Mouse (Mus musculus) MEL (cell line): ENCODE measurements around the gene Grwd1. TPM values are rescaled to one million over a fixed set of nuclear protein-coding genes. Genes with fewer than 3 reads are reported as not detected.

Experiments
- DNase-seq: peaks from one replicate; pipeline ENCODE4 v3.0.0; 2011; ENCODE audit warnings: low read depth, low spot score
- H3K27ac ChIP-seq: 2 replicates; pipeline ENCODE4 v1.5.1; 2012; ENCODE audit warnings: low read depth, mild to moderate bottlenecking, control low read depth, low read length, moderate library complexity; ENCODE audit not compliant: control insufficient read depth
- H3K27me3 ChIP-seq, 2 experiments: fragments of 150-350 bp in 1 of 2; sonication (generic) in 1 of 2; 2 replicates each; pipeline ENCODE4 v1.6.1; 2012; ENCODE audit warnings: low read length in 2 of 2, mild to moderate bottlenecking in 2 of 2, improper control_type of control experiment in 1 of 2, moderate library complexity in 1 of 2; ENCODE audit not compliant: insufficient read depth in 2 of 2, control insufficient read depth in 1 of 2
- H3K36me3 ChIP-seq, 2 experiments: 2 replicates each; pipeline ENCODE4 v1.6.1; 2012 to 2014; ENCODE audit warnings: low read length in 2 of 2, improper control_type of control experiment in 1 of 2, inconsistent platforms in 1 of 2, mild to moderate bottlenecking in 1 of 2; ENCODE audit not compliant: insufficient read depth in 2 of 2, control insufficient read depth in 1 of 2
- H3K4me1 ChIP-seq, 2 experiments: fragments of 150-350 bp in 1 of 2; sonication (generic) in 1 of 2; 2 replicates each; pipeline ENCODE4 v1.6.1; 2012; ENCODE audit warnings: low read length in 2 of 2, improper control_type of control experiment in 1 of 2, mild to moderate bottlenecking in 1 of 2; ENCODE audit not compliant: insufficient read depth in 2 of 2, control insufficient read depth in 1 of 2
- H3K4me3 ChIP-seq, 2 experiments: fragments of 150-350 bp in 1 of 2; sonication (generic) in 1 of 2; 2 replicates each; pipeline ENCODE4 v1.5.1; 2012; ENCODE audit warnings: low read depth in 2 of 2, low read length in 2 of 2, mild to moderate bottlenecking in 2 of 2, moderate library complexity in 2 of 2, control low read depth in 1 of 2, improper control_type of control experiment in 1 of 2; ENCODE audit not compliant: control insufficient read depth in 1 of 2, insufficient read depth in 1 of 2
- H3K79me2 ChIP-seq: 2 replicates; pipeline ENCODE4 v1.6.1; 2012; ENCODE audit warnings: mild to moderate bottlenecking, low read length, moderate library complexity; ENCODE audit not compliant: control insufficient read depth, poor library complexity, insufficient read depth
- H3K9ac ChIP-seq: 2 replicates; pipeline ENCODE4 v1.6.1; 2012; ENCODE audit warnings: low read depth, mild to moderate bottlenecking, control low read depth, low read length, moderate library complexity; ENCODE audit not compliant: control insufficient read depth, poor library complexity, severe bottlenecking
- H3K9me3 ChIP-seq: fragments of 150-350 bp; sonication (generic); replicated peaks from 2 replicates; pipeline ENCODE4 v1.6.1; 2012; ENCODE audit warnings: mild to moderate bottlenecking, low read length, improper control_type of control experiment, moderate library complexity; ENCODE audit not compliant: insufficient read depth
- CHD1 ChIP-seq: IDR thresholded peaks from 2 replicates; pipeline ENCODE4 v1.6.1; 2012; ENCODE audit warnings: low read depth, mild to moderate bottlenecking, inconsistent platforms, low read length, improper control_type of control experiment
- CHD2 ChIP-seq: IDR thresholded peaks from 2 replicates; pipeline ENCODE4 v1.6.1; 2011; ENCODE audit warnings: low read length, improper control_type of control experiment
- CTCF ChIP-seq, 3 experiments: IDR thresholded peaks in 2 of 3; conservative IDR thresholded peaks in 1 of 3; 2 replicates each; pipeline ENCODE4 v1.5.1; 2011 to 2012; ENCODE audit warnings: low read length in 3 of 3, low read depth in 2 of 3, mild to moderate bottlenecking in 2 of 3, improper control_type of control experiment in 1 of 3, inconsistent platforms in 1 of 3, mixed read lengths in 1 of 3, moderate library complexity in 1 of 3; ENCODE audit not compliant: control insufficient read depth in 1 of 3, insufficient read depth in 1 of 3, poor library complexity in 1 of 3, severe bottlenecking in 1 of 3
- ELF1 ChIP-seq: IDR thresholded peaks from 2 replicates; pipeline ENCODE4 v1.6.1; 2014; ENCODE audit warnings: low read depth, mild to moderate bottlenecking, inconsistent platforms, low read length, improper control_type of control experiment, moderate library complexity
- EP300 ChIP-seq, 2 experiments: IDR thresholded peaks; 2 replicates each; pipeline ENCODE4 v1.6.1; 2011; ENCODE audit warnings: improper control_type of control experiment in 2 of 2, low read length in 2 of 2, low read depth in 1 of 2, mild to moderate bottlenecking in 1 of 2
- ETS1 ChIP-seq: IDR thresholded peaks from 2 replicates; pipeline ENCODE4 v1.6.1; 2012; ENCODE audit warnings: low read depth, mild to moderate bottlenecking, inconsistent platforms, low read length, improper control_type of control experiment, moderate library complexity
- GABPA ChIP-seq: IDR thresholded peaks from 2 replicates; pipeline ENCODE4 v1.6.1; 2012; ENCODE audit warnings: low read depth, mild to moderate bottlenecking, inconsistent platforms, low read length, improper control_type of control experiment, moderate library complexity
- GATA1 ChIP-seq: IDR thresholded peaks from 2 replicates; pipeline ENCODE4 v1.6.1; 2011; ENCODE audit warnings: low read depth, low read length, improper control_type of control experiment
- HCFC1 ChIP-seq: IDR thresholded peaks from 2 replicates; pipeline ENCODE4 v1.6.1; 2012; ENCODE audit warnings: low read depth, mild to moderate bottlenecking, inconsistent platforms, low read length, improper control_type of control experiment, moderate library complexity
- JUND ChIP-seq: IDR thresholded peaks from 2 replicates; pipeline ENCODE4 v1.6.1; 2011; ENCODE audit warnings: low read depth, mild to moderate bottlenecking, improper control_type of control experiment, low read length
- KAT2A ChIP-seq: conservative IDR thresholded peaks from 2 replicates; pipeline ENCODE4 v1.6.1; 2012; ENCODE audit warnings: low read depth, low read length, improper control_type of control experiment, inconsistent platforms
- MAFK ChIP-seq: IDR thresholded peaks from 2 replicates; pipeline ENCODE4 v1.6.1; 2011; ENCODE audit warnings: low read depth, mild to moderate bottlenecking, low read length, improper control_type of control experiment, borderline replicate concordance
- MAX ChIP-seq: IDR thresholded peaks from 2 replicates; pipeline ENCODE4 v1.6.1; 2011; ENCODE audit warnings: low read length, improper control_type of control experiment
- MAZ ChIP-seq: IDR thresholded peaks from 2 replicates; pipeline ENCODE4 v1.6.1; 2012; ENCODE audit warnings: low read depth, mild to moderate bottlenecking, inconsistent platforms, low read length, improper control_type of control experiment
- MEF2A ChIP-seq: IDR thresholded peaks from 2 replicates; pipeline ENCODE4 v1.6.1; 2014; ENCODE audit warnings: low read depth, mild to moderate bottlenecking, inconsistent platforms, low read length, improper control_type of control experiment; ENCODE audit not compliant: poor library complexity, insufficient replicate concordance, severe bottlenecking; ENCODE audit errors: extremely low read depth
- MYB ChIP-seq: IDR thresholded peaks from 2 replicates; pipeline ENCODE4 v1.6.1; 2011; ENCODE audit warnings: mild to moderate bottlenecking, low read depth, low read length, improper control_type of control experiment
- MYC ChIP-seq: IDR thresholded peaks from 2 replicates; pipeline ENCODE4 v1.6.1; 2011; ENCODE audit warnings: low read depth, mild to moderate bottlenecking, low read length, improper control_type of control experiment, moderate library complexity
- NELFE ChIP-seq: IDR thresholded peaks from 2 replicates; pipeline ENCODE4 v1.6.1; 2011; ENCODE audit warnings: low read depth, low read length, improper control_type of control experiment
- NRF1 ChIP-seq: IDR thresholded peaks from 2 replicates; pipeline ENCODE4 v1.6.1; 2014; ENCODE audit warnings: low read depth, mild to moderate bottlenecking, inconsistent platforms, low read length, improper control_type of control experiment, moderate library complexity; ENCODE audit not compliant: poor library complexity, insufficient read depth, severe bottlenecking
- POLR2A ChIP-seq, 2 experiments: IDR thresholded peaks; 2 replicates each; pipeline ENCODE4 v1.6.1; 2011 to 2012; ENCODE audit warnings: low read length in 2 of 2, mild to moderate bottlenecking in 2 of 2, control low read depth in 1 of 2, improper control_type of control experiment in 1 of 2, low read depth in 1 of 2, moderate library complexity in 1 of 2; ENCODE audit not compliant: control insufficient read depth in 1 of 2, insufficient read depth in 1 of 2, poor library complexity in 1 of 2
- POLR2AphosphoS2 ChIP-seq: IDR thresholded peaks from 2 replicates; pipeline ENCODE4 v1.6.1; 2011; ENCODE audit warnings: low read length, improper control_type of control experiment
- RAD21 ChIP-seq: IDR thresholded peaks from 2 replicates; pipeline ENCODE4 v1.6.1; 2011; ENCODE audit warnings: mild to moderate bottlenecking, low read depth, low read length, improper control_type of control experiment
- SIN3A ChIP-seq: IDR thresholded peaks from 2 replicates; pipeline ENCODE4 v1.6.1; 2012; ENCODE audit warnings: low read length, improper control_type of control experiment, inconsistent platforms
- SMC3 ChIP-seq: IDR thresholded peaks from 2 replicates; pipeline ENCODE4 v1.6.1; 2011; ENCODE audit warnings: low read depth, low read length, improper control_type of control experiment
- TBP ChIP-seq: IDR thresholded peaks from 2 replicates; pipeline ENCODE4 v1.8.0; 2011; ENCODE audit warnings: low read depth, low read length, improper control_type of control experiment
- TCF12 ChIP-seq: IDR thresholded peaks from 2 replicates; pipeline ENCODE4 v1.6.1; 2014; ENCODE audit warnings: low read depth, mild to moderate bottlenecking, inconsistent platforms, low read length, improper control_type of control experiment, moderate library complexity
- USF2 ChIP-seq, 2 experiments: IDR thresholded peaks; 2 replicates each; pipeline ENCODE4 v1.6.1; 2011 to 2012; ENCODE audit warnings: improper control_type of control experiment in 2 of 2, low read length in 2 of 2, borderline replicate concordance in 1 of 2, inconsistent platforms in 1 of 2, low read depth in 1 of 2, mild to moderate bottlenecking in 1 of 2; ENCODE audit not compliant: insufficient read depth in 1 of 2
- ZKSCAN1 ChIP-seq: IDR thresholded peaks from 2 replicates; pipeline ENCODE4 v1.6.1; 2012; ENCODE audit warnings: low read depth, mild to moderate bottlenecking, inconsistent platforms, low read length, improper control_type of control experiment, moderate library complexity
- polyA plus RNA-seq, 2 experiments: library from polyadenylated mRNA; stranded (reverse) in 1 of 2; unstranded in 1 of 2; fragments of >175 nt in 1 of 2; fragments of >200 nt in 1 of 2; gene quantifications; 2 replicates each; pipeline versions ENCODE4 v1.2.1 to v1.2.4; 2012; ENCODE audit warnings: low replicate concordance in 2 of 2, low read depth in 1 of 2; ENCODE audit not compliant: insufficient read length in 2 of 2, insufficient read depth in 1 of 2, missing spikeins in 1 of 2
- total RNA-seq: library from RNA; depleted of rRNA; stranded (reverse); fragments of 300-350 nt; gene quantifications from 2 replicates; pipeline ENCODE4 v1.2.3, GENCODE M21; 2012

Grwd1 gene
- total and polyA plus RNA-seq, 3 experiments: 82.2 to 173 (median 108) TPM

DNA sequence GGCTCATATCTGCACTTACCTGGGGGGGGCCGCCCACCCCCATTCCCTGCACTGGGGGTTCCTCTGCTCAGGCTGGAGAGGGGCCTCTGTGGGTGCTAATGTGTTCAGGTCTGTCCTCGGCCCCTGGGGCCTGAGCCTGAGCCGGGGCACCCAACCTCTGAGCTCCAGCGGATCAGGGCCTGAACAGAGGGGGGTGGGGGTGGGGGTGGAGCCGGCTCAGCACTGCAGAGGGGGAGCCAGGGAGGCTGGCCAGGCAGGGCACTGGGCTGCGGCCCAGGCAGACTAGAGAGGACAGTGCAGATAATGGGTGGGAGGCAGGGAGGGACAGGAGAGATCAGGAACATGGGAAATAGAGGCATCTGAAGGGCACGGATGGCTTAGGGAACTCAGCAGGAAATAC is 6.1 kb downstream of the Grwd1 start, which contains the start of gene Kcnj14:
Gene Kcnj14 (minus strand): TSS at position 185 of the 400 bp plus-strand sequence.
- H3K4me3 ChIP-seq: no peak within 1 kb of the TSS
- H3K79me2 ChIP-seq: peaks cover 12% of the 10 kb centered on the region
- peaks cover 6 to 8% of the 10 kb centered on the region in 2 experiments for H3K36me3 ChIP-seq
- no peak within 1 kb of the TSS for H3K27ac ChIP-seq
- no peaks in the 10 kb centered on the region for H3K9me3 ChIP-seq
- H3K27me3 ChIP-seq: no peaks in the 10 kb centered on the region
- peaks cover 0 to 3% of the 10 kb centered on the region in 2 experiments; a peak in 2 of 4 replicates for H3K4me1 ChIP-seq
- DNase-seq: no peak
- no peak within 1 kb of the TSS for H3K9ac ChIP-seq
- TF ChIP-seq POLR2A (IDR thresholded peaks at IDR 0.05; ENCODE audit: control insufficient read depth in 1 of 2, insufficient read depth in 1 of 2, low read depth in 1 of 2, low read length in 2 of 2, poor library complexity in 1 of 2) (no peak), POLR2AphosphoS2 (no peak), ETS1 (no peak), SIN3A (no peak), CHD1 (no peak), NRF1 (no peak), CHD2 (no peak), MAX (no peak), TCF12 (no peak), JUND (no peak), MEF2A (no peak), MAFK (no peak), ELF1 (no peak), RAD21 (no peak), HCFC1 (no peak), GATA1 (no peak), CTCF (IDR thresholded peaks at IDR 0.05 in 2 of 3, conservative IDR thresholded peaks at IDR 0.05 in 1 of 3; ENCODE audit: control insufficient read depth in 1 of 3, insufficient read depth in 1 of 3, low read depth in 2 of 3, low read length in 3 of 3, poor library complexity in 1 of 3, severe bottlenecking in 1 of 3) (no peak), MAZ (no peak), EP300 (IDR thresholded peaks at IDR 0.05; ENCODE audit: low read depth in 1 of 2, low read length in 2 of 2) (no peak), MYB (no peak)

DNA sequence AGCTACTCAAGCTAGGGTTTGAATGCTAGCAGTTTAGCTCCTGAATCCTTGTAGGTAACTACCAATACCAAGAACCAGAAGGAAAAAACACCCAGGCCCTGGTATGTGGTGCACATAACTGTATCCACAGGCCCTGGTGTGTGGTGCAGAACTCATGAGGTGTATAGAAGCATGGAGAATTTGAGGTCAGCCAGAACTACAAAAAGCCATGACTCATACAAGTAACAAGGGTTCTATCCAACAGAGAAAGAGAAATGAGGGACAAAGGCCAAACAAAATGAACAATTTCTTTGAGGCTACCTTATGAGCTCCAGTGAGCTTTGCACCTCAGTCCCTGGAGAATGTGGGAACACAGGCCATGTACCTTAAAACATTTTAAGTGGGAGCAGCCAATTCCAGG is 9.8 kb downstream of the Grwd1 start:
- H3K4me1 ChIP-seq: no peaks in the 10 kb centered on the region
- no peak overlapping the region for H3K4me3 ChIP-seq
- peaks cover 0 to 4% of the 10 kb centered on the region in 2 experiments; a peak in 2 of 4 replicates for H3K36me3 ChIP-seq
- DNase-seq: no peak
- TF ChIP-seq NELFE: no peak
- TF ChIP-seq MAX: no peak
- TF ChIP-seq MYC: no peak
- TF ChIP-seq ZKSCAN1: no peak
- no peak for TF ChIP-seq USF2 (IDR thresholded peaks at IDR 0.05; ENCODE audit: borderline replicate concordance in 1 of 2, insufficient read depth in 1 of 2, low read depth in 1 of 2, low read length in 2 of 2)
- no peak for TF ChIP-seq MYB
- TF ChIP-seq TBP: no peak
- TF ChIP-seq POLR2A (IDR thresholded peaks at IDR 0.05; ENCODE audit: control insufficient read depth in 1 of 2, insufficient read depth in 1 of 2, low read depth in 1 of 2, low read length in 2 of 2, poor library complexity in 1 of 2): no peak
- no peak for TF ChIP-seq KAT2A
- TF ChIP-seq SMC3: no peak
- no peak for TF ChIP-seq MAFK
- TF ChIP-seq CHD2: no peak
- no peak for TF ChIP-seq TCF12
- no peak for TF ChIP-seq CTCF (IDR thresholded peaks at IDR 0.05 in 2 of 3, conservative IDR thresholded peaks at IDR 0.05 in 1 of 3; ENCODE audit: control insufficient read depth in 1 of 3, insufficient read depth in 1 of 3, low read depth in 2 of 3, low read length in 3 of 3, poor library complexity in 1 of 3, severe bottlenecking in 1 of 3)
- no peak for TF ChIP-seq NRF1
- no peak for TF ChIP-seq GABPA
- TF ChIP-seq JUND: no peak
- no peak overlapping the region for H3K27ac ChIP-seq
- H3K27me3 ChIP-seq: no peaks in the 10 kb centered on the region
- no peak overlapping the region for H3K9ac ChIP-seq
- no peaks in the 10 kb centered on the region for H3K79me2 ChIP-seq
- H3K9me3 ChIP-seq: no peaks in the 10 kb centered on the region
